Mouse (Mus musculus) hindbrain, embryonic 13.5 days (tissue): ENCODE measurements around the gene Zfp617. TPM values are rescaled to one million over a fixed set of nuclear protein-coding genes. Genes with fewer than 3 reads are reported as not detected.
"Not testable (repeated sequence)": the region's sequence is repeated elsewhere in the genome, so short reads cannot be mapped to it uniquely, and the experiment has no call there.

Source experiments
- ATAC-seq: fragments of 200-750 bp; cut with Nextera tagmentation; 2 replicates; pipeline ENCODE4 v1.8.0; 2017; ENCODE audit warnings: moderate TSS enrichment; ENCODE audit not compliant: low FRiP score
- H3K27ac ChIP-seq: fragments of 300-500 bp; sonication (generic); 2 replicates; pipeline ENCODE4 v1.5.1; 2015; ENCODE audit warnings: inconsistent platforms, mild to moderate bottlenecking, moderate library complexity
- H3K27me3 ChIP-seq: fragments of 300-500 bp; sonication (generic); 2 replicates; pipeline ENCODE4 v1.6.1; 2015; ENCODE audit warnings: mild to moderate bottlenecking, inconsistent platforms
- H3K36me3 ChIP-seq: fragments of 300-500 bp; sonication (generic); 2 replicates; pipeline ENCODE4 v1.6.1; 2015; ENCODE audit warnings: mild to moderate bottlenecking, inconsistent platforms
- H3K4me1 ChIP-seq: fragments of 300-500 bp; sonication (generic); replicated peaks from 2 replicates; pipeline ENCODE4 v1.6.1; 2015; ENCODE audit warnings: inconsistent platforms
- H3K4me2 ChIP-seq: fragments of 300-500 bp; sonication (generic); 2 replicates; pipeline ENCODE4 v1.6.1; 2015; ENCODE audit warnings: inconsistent platforms, mild to moderate bottlenecking, moderate library complexity
- H3K4me3 ChIP-seq: fragments of 300-500 bp; sonication (generic); 2 replicates; pipeline ENCODE4 v1.5.1; 2015; ENCODE audit warnings: mild to moderate bottlenecking, inconsistent platforms
- H3K9ac ChIP-seq: fragments of 300-500 bp; sonication (generic); 2 replicates; pipeline ENCODE4 v1.6.1; 2015; ENCODE audit warnings: mild to moderate bottlenecking, inconsistent platforms
- H3K9me3 ChIP-seq: fragments of 300-500 bp; sonication (generic); 2 replicates; pipeline ENCODE4 v1.6.1; 2016; ENCODE audit warnings: inconsistent platforms
- WGBS: fragments of 180-500 bp; shearing (Covaris S2); methylation state at CpG from one replicate; pipeline ENCODE4 v1.1.7; 2015; 5-methylcytosine and 5-hydroxymethylcytosine counted together
- polyA plus RNA-seq: library from polyadenylated mRNA; unstranded; fragments of >200 nt; fragmentation: Nextera tagmentation; extraction: Ambion mirVana; gene quantifications from 2 replicates; pipeline ENCODE4 v1.2.1, GENCODE M21; 2015

Zfp617 gene
- polyA plus RNA-seq, 1 experiment from 2014 or later = 34.9 TPM

DNA sequence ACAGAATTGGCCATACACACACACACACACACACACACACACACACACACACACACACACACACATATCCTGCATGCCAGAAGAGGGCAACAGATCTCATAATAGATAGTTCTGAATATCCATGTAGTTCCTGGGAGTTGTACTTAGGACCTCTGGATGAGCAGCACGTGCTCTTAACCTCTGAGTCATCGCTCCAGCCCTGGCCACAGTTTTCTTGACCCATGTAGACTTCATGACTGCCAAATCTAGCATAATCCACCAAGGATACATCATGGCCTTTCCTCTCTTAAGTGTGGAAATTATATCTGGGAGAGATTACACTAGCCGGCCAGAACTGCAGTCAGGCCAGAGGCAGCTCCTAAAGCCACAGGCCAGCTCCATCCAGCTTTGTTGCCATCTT, 18.1 kb downstream of the Zfp617 start:
- Histone ChIP-seq H3K4me3 (no peak overlapping the region), H3K9me3 (peaks cover 3% of the 10 kb centered on the region; the same call in 1 of the 2 replicates), H3K9ac (no peak overlapping the region), H3K4me1 (peaks cover 13% of the 10 kb centered on the region), H3K4me2 (no peak overlapping the region), H3K27me3 (no peaks in the 10 kb centered on the region), H3K27ac (no peak overlapping the region), H3K36me3 (peaks cover 34% of the 10 kb centered on the region)
- no peak for ATAC-seq
- 99% methylated on average over 3 of the region's 3 CpGs for WGBS

DNA sequence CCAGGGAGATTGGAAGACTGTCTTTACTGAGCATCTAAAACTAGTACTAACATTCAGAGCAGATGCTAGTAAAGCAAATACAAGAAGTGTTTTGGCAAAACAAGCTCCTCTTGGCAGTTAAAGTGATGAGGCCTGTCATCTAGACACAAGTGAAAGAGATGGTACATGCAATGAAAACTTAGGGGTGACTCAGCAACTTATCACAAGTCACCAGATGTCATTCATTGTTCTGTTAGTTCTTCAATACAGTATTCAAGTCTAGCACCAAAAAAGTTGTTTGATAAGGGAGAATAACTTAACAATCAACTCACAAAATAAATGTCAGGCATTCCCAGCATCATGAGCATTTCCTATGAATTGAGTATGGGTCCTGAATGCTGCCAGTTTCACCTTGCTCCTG, 19.3 kb downstream of the Zfp617 start:
- H3K4me1 ChIP-seq = peaks cover 13% of the 10 kb centered on the region
- no peak overlapping the region for H3K4me3 ChIP-seq
- no peaks in the 10 kb centered on the region for H3K27me3 ChIP-seq
- peaks cover 4% of the 10 kb centered on the region; the same call in 1 of the 2 replicates for H3K9me3 ChIP-seq
- no peak for ATAC-seq
- no peak overlapping the region for H3K9ac ChIP-seq
- no peak overlapping the region for H3K4me2 ChIP-seq
- H3K36me3 ChIP-seq = peaks cover 41% of the 10 kb centered on the region
- H3K27ac ChIP-seq = no peak overlapping the region

DNA sequence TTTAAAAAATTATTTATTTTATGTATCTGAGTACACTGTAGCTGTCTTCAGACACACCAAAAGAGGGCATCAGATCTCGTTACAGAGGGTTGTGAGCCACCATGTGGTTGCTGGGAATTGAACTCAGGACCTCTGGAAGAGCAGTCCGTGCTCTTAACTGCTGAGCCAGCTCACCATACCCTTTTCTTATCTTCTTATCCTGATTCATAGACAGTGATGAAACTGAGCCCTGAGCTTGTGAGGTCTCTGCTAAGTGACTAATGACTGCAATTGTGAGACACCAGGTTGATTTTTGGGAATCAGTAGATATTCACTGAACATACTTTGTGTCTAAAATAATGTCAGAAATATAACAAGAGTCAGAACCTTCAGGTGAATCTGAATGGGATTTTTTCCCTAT, 29.6 kb downstream of the Zfp617 start:
- H3K9ac ChIP-seq, H3K27ac ChIP-seq, H3K4me2 ChIP-seq, H3K4me1 ChIP-seq, H3K9me3 ChIP-seq, H3K27me3 ChIP-seq, H3K4me3 ChIP-seq, ATAC-seq, H3K36me3 ChIP-seq: not testable (repeated sequence)
- WGBS = 87% methylated on average over 2 of the region's 2 CpGs

DNA sequence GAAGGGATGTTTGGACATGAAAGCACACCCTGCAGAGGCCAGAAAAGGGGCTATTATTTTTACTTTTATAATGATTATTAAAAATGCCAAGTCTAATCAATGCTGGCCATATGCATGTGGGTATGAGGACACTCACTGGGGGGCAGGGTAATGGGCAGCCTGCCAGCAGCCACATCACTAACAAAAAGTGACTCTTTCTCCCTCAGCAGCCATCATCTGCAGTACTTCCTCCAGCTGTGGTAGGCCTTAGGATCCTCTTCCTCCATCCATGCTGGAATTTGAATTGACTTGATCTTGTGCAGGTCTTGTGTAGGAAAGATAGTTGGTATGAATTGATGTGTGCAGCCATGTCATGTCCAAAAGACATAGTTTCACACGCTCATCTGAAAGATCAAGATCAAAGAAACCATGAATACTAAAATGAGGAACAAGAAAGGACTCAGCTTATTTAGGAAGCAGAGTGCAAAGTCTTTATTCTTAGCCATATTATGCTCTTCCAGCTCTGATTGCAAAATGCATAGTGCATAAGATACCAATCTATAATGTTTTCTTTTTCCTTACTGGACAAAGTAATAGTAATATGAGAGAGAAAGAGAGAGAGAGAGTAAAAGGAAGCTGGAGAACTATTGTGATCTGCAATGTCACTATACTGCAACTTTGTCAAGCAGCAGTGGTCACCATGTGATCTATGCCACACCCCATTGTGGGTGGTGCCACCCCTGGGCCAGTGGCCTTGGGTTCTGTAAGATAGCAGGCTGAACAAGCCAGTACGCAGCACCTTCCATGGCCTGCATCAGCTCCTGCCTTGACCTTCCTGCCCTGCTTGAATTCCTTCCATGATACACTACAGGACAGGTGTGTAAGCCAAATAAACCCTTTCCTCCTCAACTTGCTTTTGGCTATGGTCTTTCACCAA, 32.1 kb downstream of the Zfp617 start:
- Histone ChIP-seq H3K36me3 (no peaks in the 10 kb centered on the region), H3K9me3 (no peaks in the 10 kb centered on the region), H3K27me3 (0 out of 2 replicates have a peak, but pooled peaks cover 3% of the 10 kb centered on the region), H3K9ac (no peak overlapping the region), H3K4me2 (no peak overlapping the region), H3K4me3 (no peak overlapping the region), H3K4me1 (no peaks in the 10 kb centered on the region), H3K27ac (no peak overlapping the region)
- ATAC-seq = no peak
- 77% methylated on average over 2 of the region's 2 CpGs for WGBS

DNA sequence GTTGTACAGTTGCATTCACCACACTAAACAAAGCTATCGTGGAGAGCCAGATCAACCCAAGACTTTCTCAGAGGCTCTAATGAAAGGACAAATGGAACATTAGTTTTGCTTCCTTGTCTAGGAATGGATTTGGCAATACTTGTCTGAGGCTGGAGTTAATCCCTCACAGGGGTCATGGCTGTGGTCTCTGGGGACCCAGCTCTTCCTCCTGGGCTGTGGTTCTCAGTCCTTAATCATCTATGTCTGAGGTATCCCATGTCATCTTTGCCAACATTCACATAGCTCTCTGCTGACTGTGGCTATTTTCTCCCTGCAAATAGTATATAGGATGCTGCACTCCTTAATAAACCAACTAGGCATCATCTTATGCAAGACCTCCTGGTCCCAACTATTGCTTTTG, 33.3 kb downstream of the Zfp617 start:
- Histone ChIP-seq H3K4me1 (no peaks in the 10 kb centered on the region), H3K4me3 (no peak overlapping the region), H3K27ac (no peak overlapping the region), H3K27me3 (0 out of 2 replicates have a peak, but pooled peaks cover 3% of the 10 kb centered on the region), H3K9me3 (no peaks in the 10 kb centered on the region), H3K9ac (no peak overlapping the region), H3K4me2 (no peak overlapping the region), H3K36me3 (no peaks in the 10 kb centered on the region)
- whole genome bisulfite sequencing = 91% methylated on average over 1 of the region's 1 CpGs
- no peak for ATAC-seq

DNA sequence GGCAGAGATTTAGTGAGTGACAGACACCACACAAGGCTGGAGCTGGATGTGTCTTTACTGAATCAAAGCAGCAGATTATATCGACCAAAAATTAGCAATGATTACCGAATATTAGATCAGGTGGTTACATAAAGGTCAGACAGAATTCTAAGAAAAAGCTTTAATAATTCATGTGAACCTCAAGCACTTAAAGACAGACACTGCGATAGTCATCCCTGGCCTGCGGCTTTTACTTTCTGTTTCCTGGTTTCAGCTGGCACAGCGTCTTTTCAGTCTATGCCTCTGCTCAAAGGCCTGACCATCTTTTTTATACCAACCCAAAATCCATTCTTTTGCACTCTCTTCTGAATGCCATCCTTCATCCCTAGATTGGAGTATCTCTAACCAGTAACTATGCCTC, 40.2 kb downstream of the Zfp617 start:
- Histone ChIP-seq H3K4me2 (no peak overlapping the region), H3K36me3 (0 out of 2 replicates have a peak, but pooled peaks cover 3% of the 10 kb centered on the region), H3K9me3 (no peaks in the 10 kb centered on the region), H3K27me3 (0 out of 2 replicates have a peak, but pooled peaks cover 3% of the 10 kb centered on the region), H3K4me1 (peaks cover 20% of the 10 kb centered on the region), H3K4me3 (no peak overlapping the region), H3K27ac (no peak overlapping the region), H3K9ac (no peak overlapping the region)
- 91% methylated on average over 5 of the region's 5 CpGs for WGBS
- no peak for ATAC-seq

DNA sequence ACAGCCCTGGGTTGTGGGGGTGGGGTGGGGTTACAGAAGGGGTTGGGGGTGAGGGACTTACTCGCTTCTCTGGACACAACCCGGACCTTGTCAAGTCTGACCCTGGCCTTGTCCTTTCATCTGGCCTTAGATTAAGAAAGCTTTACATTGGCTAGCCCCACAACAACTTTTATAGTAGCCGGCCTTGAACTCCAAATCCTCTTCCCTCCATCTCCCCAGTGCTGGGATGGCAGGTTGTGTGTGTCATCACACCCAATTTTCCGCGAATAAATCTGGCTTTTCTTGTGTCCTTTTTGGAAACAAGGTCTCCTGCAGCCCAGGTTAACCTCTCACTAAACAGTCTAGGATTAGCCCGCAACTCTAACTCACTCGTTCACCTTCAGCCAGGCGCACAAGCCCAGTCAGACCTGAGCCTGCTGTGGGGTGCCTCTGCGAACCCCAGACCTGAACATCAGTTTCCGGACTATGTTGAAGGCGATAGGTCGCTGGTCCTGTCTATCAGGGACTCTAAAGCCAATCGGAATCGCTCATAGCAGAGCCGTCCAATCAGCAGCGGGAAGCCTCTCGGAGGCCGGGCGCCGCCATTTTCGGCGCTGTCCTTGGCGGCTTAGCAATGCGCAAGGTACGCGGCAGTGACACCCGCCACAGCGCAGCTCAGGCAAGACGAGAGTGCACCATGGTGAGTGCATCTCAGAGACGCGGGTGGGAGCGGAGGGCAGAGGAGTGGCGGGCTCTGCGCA, 42.2 kb downstream of the Zfp617 start, which contains the start of gene Zfp961:
Zfp961 (plus strand) TSS at position 557 of the 740 bp plus-strand sequence.
- ATAC-seq = peak; percentile 100
- H3K4me2 ChIP-seq = peak within 1 kb of the TSS; percentile 65
- peak within 1 kb of the TSS; percentile 83 for H3K9ac ChIP-seq
- H3K4me3 ChIP-seq = peak within 1 kb of the TSS; percentile 77
- no peaks in the 10 kb centered on the region for H3K27me3 ChIP-seq
- H3K9me3 ChIP-seq = peaks cover 5% of the 10 kb centered on the region; the same call in 1 of the 2 replicates
- WGBS = 4% methylated on average over 34 of the region's 34 CpGs
- H3K27ac ChIP-seq = peak within 1 kb of the TSS; percentile 88
- peaks cover 18% of the 10 kb centered on the region for H3K36me3 ChIP-seq
- H3K4me1 ChIP-seq = peaks cover 20% of the 10 kb centered on the region

DNA sequence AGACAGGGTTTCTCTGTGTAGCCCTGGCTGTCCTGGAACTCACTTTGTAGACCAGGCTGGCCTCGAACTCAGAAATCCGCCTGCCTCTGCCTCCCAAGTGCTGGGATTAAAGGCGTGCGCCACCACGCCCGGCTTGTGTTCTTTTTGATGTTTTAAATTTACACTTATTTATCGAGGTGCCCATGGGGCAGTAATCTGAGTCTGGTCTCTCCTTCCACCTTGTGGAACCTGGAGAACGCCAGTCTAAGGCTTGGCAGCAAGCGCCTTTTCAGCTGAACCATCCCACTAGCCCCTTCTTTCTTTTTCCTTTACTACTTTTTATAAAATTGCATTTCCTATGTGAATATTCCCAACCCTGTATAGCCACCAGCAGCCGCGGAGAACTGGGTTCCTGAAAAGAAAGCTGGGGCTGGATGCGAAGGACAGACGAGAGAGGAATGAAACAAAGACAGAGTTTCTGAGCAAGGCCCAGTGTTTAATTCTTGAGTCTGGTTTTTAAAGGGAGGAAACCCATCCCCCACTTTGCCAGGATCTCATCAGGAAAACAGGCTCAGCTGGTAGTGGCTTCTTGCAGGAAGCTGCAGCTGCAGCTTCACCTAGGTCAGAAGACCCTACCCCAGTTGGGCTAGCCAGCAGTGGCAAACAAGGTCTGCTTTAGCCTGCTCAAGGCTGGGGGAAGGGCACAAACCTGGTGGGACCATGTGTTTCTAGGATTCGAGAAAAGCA, 43.2 kb downstream of the Zfp617 start:
- H3K4me1 ChIP-seq = peaks cover 20% of the 10 kb centered on the region
- peak overlapping the region; percentile 77 for H3K4me3 ChIP-seq
- peaks cover 18% of the 10 kb centered on the region for H3K36me3 ChIP-seq
- peak overlapping the region; percentile 63 for H3K27ac ChIP-seq
- peaks cover 5% of the 10 kb centered on the region; the same call in 1 of the 2 replicates for H3K9me3 ChIP-seq
- WGBS = 38% methylated on average over 14 of the region's 14 CpGs
- no peak for ATAC-seq
- H3K4me2 ChIP-seq = peak overlapping the region; percentile 65
- H3K9ac ChIP-seq = peak overlapping the region; percentile 83
- no peaks in the 10 kb centered on the region for H3K27me3 ChIP-seq

DNA sequence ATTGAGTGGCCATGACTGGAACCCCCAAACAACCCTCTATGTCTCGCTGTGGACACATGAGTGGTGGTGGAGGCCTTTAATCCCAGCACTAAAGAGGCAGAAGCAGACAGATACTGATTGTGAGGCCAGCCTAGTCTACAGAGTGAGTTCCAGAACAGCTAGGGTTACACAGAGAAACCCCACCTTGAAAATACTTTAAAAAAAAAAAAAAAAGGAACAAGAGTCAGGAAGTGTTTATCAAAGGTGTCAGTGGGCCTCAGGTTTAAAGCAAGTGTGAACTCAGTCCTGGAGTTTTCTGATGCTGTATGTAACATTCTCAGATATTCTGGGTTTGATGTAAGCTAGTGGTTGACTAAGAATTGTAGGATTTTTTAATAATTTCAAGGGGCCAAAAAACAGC, 44.1 kb downstream of the Zfp617 start:
- H3K4me3 ChIP-seq = no peak overlapping the region
- peak overlapping the region; percentile 83; the same call in 1 of the 2 replicates for H3K9ac ChIP-seq
- 0 out of 2 replicates have a peak overlapping the region, but pooled peaks have one; percentile 65 for H3K4me2 ChIP-seq
- 96% methylated on average over 1 of the region's 1 CpGs for WGBS
- H3K9me3 ChIP-seq = peaks cover 5% of the 10 kb centered on the region; the same call in 1 of the 2 replicates
- no peak overlapping the region for H3K27ac ChIP-seq
- no peak for ATAC-seq
- peaks cover 20% of the 10 kb centered on the region for H3K4me1 ChIP-seq
- peaks cover 18% of the 10 kb centered on the region for H3K36me3 ChIP-seq
- H3K27me3 ChIP-seq = no peaks in the 10 kb centered on the region

DNA sequence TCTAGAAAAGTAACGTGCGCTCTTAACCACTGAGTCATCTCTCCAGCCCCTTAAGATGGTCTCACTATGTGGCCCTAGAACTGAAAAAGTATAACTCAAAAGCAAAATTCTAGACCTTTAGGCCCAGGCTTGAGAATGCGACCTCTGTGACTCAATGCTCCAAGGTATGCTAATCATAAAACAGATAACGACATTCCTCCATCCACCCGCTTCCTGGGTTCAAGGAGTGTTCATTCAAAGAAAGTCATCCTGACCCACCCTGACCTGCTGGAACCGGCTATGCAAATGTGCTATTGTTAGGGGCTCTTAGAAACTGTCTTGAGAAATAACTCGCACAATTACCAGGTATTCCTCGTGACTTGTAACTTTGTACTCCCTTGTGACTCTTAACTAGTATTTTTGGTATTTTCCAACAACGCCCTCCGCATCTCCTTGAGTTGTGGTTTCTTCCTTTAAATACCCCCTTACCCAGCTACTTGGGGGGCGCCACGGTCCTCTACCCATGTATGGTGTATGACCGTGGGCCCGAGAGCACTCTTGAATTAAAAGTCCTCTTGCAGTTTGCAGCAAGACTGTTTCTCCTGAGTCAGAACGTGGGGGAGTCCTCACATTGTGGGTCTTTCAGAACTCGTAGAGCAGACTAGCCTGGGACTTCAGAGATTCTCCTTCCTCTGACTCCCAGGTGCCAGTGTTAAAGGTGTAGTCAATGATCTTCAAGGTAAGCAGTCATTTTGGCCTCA, 44.7 kb downstream of the Zfp617 start:
- not testable (repeated sequence) for H3K4me2 ChIP-seq, H3K27me3 ChIP-seq, H3K27ac ChIP-seq, H3K4me3 ChIP-seq, H3K9me3 ChIP-seq, ATAC-seq, H3K9ac ChIP-seq
- Histone ChIP-seq H3K36me3 (peaks cover 20% of the 10 kb centered on the region), H3K4me1 (peaks cover 20% of the 10 kb centered on the region)
- 97% methylated on average over 16 of the region's 16 CpGs for WGBS

DNA sequence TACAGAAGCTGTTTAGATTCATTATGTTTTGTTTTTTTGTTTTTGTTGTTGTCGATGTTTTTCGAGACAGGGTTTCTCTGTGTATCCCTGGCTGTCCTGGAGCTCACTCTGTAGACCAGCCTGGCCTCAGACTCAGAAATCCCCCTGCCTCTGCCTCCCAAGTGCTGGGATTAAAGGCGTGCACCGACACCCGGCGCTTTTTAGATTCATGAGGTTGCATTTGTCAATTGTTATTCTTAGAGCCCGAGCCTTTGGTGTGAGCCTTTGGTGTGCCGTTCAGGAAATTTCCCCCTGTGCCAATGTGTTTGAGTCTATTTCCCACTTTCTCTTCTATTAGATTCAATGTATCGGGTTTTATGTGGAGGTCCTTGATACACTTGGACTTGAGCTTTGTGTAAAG, 46.2 kb downstream of the Zfp617 start:
- 99% methylated on average over 9 of the region's 9 CpGs for WGBS
- Histone ChIP-seq H3K36me3 (peaks cover 25% of the 10 kb centered on the region), H3K4me2 (no peak overlapping the region)

More for the DNA sequence above, 46.2 kb downstream of the Zfp617 start:
- peaks cover 5% of the 10 kb centered on the region; the same call in 1 of the 2 replicates for H3K9me3 ChIP-seq
- H3K27ac ChIP-seq = no peak overlapping the region
- no peak for ATAC-seq
- H3K4me3 ChIP-seq = no peak overlapping the region
- peaks cover 20% of the 10 kb centered on the region for H3K4me1 ChIP-seq
- H3K27me3 ChIP-seq = no peaks in the 10 kb centered on the region
- no peak overlapping the region for H3K9ac ChIP-seq
